Mouse (Mus musculus) cerebellum, postnatal 10 days (tissue): ENCODE measurements around the gene Mob3c.
A peak's percentile ranks its signal among the peaks of the same experiment; 100 is the strongest.

Experiments
- DNase-seq, 2 experiments: peaks; one replicate each; pipeline ENCODE4 v3.0.0; 2021; ENCODE audit warnings: mixed read lengths in 2 of 2

Gene Mob3c

DNA sequence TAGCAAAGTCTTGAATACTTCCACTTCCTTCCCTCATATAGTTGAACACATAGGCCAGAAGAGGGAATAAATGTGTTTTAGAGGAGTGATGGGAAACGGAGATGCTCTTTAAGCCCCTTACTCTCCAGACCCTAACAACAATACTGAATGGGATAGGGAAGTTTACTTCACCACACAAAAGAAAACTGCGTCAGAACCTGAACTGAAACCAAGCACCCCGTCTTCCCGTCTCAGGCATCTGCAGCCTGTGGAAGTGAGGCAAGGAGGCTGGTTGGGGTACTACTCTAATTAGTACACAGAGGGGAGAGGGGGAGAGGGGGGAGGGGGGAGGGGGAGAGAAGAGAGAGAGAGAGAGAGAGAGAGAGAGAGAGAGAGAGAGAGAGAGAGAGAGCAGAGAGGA is 10.3 kb downstream of the Mob3c start:
- no peak for DNase-seq

DNA sequence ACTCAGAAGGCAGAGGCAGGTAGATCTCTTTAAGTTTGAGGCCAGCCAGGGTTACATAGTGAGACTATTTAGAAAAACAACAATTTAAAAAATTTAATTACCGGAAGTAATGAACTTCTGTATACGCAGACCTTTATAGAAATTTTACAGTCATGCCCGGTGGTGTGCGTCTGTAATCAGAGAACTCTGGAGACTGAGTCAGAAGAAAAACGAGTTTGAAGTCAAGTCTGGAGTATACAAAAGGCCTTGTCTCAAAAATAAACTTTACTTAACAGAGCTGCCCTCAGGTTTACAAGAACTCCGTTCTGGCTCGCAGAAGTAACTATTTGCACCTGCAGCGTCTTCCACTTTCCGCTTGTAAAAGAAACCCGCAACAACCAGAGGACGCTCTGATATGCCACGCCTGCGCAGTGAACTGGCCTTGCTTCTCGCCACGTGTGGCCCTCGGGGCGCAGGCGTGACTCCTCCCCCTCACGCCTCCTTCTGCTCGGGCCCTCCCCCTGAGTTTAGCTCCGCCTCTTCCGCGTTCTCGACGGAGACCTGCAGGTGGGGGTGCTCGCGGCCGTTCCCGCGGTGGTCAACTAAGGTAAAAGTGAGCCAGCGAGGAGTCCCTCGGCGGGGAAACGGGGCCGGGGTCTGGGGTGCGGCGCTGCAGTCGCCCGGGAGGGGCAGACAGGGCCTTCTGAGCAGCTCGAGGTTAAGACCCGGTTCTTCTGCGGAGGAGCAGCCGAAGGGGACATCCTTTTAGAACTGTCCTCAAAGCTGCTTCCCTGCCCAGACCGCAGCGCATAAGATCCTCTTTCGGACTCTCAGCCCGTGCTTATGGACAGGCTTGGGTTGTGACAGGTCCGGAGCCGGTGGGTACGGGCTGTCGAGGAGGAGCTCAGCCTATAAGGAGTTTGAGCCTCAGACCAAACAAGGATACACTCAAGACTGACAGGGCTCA is 11.1 kb downstream of the Mob3c start, which contains the start of gene Mknk1:
Gene Mknk1 (plus strand): TSS at position 503 of the 946 bp plus-strand sequence.
- DNase-seq: peak; percentile 96

DNA sequence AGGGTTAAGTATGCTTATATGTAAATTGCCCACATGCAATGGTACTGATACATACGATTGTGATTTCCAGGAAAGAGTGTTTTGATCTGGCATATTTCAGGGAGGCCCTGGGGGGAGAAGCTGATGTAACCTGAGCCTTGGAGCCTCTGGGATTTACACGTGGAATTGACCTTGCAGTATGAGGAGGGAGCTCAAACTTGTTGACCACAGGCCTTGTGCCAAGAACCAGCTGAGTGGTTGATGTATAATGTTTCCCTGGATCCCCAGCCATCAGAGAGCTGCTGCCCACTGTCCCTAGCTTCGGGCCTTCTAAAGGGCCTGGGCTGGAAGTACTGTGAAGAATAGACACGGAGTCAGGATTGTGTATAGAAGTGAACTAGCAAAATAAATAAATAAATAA is 12.1 kb downstream of the Mob3c start:
- peak in 1 of 2 experiments; percentile 30 for DNase-seq

DNA sequence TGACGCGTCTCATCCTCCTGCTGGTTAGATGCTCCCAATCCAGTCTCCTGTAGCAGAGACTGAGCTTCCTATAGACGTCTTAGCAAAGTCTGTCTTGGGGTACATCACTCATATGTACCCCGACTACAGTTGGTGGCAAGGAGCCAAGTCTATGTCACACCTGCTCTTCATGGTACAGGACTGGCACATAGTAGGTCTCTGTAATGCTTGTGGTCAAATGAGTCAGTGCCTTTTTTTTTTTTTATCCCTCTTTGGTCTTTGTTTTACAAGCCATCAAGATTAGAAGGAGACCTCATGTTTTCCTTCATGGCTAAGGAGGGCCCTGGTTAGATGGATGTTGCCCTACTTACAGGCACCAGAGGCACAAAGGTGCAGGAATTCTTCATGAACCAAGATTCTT is 12.9 kb downstream of the Mob3c start:
- no peak for DNase-seq

DNA sequence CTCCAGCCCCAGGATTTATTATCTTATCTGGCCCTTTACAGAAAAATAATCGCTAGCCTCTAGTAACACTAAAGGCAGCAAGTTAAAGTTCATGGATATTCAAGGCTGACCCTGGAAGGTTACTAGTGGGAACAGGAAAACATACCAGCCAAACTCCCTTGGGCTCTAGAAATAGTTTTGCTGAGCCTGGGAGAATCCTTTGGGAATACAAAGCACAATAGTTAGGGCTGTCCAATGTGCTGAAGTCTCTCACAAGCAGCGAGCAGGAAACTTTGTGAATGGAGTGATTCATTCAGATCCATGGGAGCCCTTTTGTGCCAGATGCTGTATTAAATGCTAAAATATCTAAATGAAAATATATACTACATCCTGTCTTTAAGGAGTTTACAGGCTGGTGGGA is 18.8 kb downstream of the Mob3c start:
- DNase-seq: no peak

DNA sequence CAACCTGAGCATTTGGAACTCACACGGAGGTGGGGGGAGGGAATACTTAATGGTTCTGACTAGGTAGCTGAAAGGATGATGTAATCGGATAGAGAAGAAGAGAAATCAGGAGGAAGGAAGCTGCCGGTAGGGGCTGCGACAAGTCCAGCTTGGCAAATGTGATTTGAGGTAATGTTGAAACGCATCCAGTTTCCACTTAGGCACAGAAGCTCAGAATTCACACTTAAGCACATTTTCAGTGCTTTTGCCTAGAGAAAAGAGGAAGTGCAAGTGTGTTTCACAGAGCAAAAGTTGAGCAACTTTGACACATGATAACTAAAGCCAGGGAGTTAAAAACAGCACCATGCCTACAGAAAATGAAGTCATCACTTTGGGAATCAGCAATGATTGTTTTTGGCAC is 19.5 kb downstream of the Mob3c start:
- DNase-seq: peak; percentile 28 to 31

DNA sequence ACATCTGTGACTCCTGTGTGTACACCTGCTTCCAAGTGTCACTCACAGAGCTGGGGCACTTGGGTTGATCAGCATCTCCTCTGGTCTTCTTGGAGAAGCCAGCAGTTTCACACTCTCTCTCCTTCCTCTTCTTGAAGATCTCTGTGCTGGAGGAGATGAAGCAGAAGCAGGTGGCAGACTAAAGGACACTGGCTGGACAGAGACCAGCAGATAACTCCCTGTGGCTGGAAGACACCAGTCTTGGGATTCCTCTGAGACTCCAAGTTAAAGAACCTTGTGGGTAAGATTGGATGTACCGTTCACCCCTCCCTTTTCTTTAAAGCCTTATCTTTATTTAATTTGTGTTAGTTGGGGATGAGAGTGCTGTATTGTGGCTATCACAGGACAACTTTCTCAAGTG is 20.2 kb downstream of the Mob3c start:
- no peak for DNase-seq

DNA sequence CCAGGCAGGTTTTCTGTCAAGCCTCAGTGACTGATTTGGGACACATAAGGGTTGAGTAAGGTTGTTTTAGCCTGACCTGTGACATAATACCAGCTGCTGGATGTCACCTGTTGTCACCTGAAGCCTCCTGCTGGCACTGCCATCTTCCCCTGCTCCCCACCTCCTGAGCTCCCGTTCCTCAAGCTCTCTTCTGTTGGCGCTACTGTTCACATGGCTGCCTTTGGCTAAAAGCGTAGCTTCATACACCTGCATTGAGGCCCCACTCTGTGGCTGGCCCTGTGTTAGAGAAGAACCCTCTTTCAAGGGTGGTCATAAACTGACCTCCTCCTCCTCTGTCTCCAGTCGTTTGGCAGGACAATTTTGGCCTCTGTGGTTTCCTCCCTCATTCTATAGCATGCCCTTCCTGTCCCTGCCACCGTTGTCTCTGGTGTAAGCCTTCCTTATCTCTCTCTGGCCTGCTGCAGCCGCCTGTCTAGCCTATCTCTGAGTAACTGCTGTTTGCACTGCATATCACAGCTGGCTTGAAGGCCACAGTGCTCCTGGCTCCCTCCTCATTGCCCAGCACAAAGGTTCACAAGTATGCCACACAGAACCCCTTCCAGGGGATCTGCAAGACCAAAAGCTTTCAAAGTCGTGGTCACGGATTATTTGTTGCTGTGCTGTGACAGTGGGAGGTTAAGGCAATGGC is 21.2 kb downstream of the Mob3c start:
- no peak for DNase-seq

DNA sequence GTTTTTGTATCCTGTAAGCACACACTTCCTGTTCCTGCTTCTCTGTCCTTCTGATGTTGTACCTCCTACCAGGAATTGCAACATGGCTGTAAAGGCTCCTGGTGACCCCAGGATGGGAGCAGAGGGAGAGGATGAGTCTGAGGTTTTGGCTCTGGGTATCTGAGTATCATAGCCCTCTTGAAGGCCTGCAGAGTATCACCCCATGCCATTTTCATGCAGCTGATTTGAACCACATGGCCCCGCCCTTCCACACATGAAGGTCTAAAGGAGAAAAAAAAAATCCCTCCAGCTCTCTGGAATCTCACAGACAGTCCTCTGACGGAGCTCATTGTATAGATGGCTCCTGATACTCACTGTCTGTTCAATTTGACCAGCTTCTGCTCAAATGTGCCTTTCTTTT is 22.2 kb downstream of the Mob3c start:
- DNase-seq: no peak

DNA sequence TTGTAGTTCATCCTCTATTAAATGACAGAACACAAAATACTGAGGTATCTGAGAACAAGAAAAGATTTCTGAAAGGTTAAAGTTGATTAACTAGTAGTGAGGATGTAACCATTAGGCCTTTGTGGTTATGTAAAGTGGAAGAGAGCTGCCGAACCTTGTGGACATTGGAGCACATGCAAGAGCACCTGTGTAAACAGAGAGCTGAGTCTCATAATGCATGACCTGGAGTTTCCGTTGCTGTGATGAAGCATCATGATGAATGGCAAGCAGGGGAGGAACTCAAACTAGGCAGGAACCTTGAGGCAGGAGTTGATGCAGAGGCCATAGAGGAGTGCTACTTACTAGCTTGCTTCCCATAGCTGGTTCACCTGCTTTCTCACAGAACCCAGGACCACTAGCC is 22.7 kb downstream of the Mob3c start:
- DNase-seq: no peak

DNA sequence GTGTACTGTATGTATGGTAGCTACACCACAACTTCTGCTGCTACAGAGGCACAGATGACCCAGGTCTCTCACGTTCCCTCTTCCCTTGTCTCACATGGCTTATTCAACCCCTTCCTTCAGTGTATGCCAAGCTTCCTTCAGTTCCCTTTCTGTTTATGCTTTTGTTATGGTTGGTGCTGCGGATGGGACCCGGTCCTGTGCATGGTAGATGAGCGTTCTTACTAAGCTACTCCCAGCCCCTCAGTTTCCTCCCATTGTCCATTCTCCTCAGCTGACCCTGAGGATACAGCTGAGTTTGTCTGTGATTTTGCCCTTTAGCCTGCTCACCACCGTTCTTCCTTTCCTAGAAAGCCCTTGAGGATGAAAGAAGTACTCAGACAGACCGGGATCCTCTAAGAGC is 23.7 kb downstream of the Mob3c start:
- no peak for DNase-seq

DNA sequence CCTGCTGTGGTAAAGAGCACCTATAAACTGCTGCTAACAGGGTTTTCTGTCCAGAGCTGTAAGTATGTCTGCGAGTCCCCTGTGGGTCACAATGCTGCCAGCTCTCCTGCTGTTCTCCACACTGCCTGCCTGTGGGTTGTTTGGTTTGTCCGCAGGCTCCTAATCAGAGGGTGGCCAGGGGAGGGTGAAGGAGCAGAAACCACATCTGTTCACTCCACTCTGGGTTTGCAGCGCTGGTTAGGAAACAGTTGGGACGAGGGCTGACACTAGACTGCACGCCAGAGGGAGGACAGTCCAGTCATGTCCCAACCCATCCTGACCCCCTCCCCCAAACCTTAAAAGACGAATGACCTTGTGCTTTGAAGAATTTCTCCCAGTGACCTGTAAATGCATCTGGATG is 27.2 kb downstream of the Mob3c start:
- DNase-seq: peak in 1 of 2 experiments; percentile 30

DNA sequence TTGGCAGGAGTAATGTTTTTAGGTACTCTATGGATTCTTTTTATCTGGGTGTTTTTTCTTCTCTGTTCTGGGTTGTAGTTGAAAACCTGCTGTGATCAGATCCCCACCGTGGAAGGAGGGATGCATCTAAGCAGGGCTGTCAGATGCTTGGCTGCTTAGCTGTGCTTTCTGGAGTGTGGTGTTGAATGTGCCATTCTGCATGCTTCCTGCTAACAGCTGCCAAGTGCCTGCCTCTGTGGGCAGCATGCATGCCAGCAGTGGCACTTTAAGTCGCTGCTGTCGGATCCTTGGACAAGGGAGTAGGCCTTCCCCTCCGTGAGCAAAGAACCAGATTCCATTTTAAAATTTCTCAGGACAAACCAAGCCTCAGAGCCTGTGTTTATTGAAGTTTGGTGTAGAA is 27.7 kb downstream of the Mob3c start:
- DNase-seq: peak; percentile 35 to 49

DNA sequence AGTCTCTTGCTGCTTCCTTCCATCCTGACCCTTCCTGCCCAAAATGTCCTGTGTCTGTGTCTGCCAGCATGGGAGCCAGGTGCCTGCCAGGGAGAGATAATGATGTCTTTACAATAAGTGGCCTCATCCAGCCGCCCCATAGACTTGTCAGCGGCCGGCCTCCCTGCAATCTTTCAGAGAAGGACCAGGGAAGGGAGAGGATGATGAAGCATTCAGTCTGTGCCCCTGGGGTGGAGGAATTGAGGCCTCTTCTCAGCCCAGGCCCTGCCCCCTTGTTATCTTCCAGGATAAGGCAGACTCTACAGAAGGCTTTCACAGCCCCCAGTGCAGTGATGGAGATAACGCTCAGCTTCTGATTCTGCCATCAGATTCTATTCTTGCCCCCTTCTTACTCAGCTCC is 28.4 kb downstream of the Mob3c start:
- DNase-seq: peak in 1 of 2 experiments; percentile 18

DNA sequence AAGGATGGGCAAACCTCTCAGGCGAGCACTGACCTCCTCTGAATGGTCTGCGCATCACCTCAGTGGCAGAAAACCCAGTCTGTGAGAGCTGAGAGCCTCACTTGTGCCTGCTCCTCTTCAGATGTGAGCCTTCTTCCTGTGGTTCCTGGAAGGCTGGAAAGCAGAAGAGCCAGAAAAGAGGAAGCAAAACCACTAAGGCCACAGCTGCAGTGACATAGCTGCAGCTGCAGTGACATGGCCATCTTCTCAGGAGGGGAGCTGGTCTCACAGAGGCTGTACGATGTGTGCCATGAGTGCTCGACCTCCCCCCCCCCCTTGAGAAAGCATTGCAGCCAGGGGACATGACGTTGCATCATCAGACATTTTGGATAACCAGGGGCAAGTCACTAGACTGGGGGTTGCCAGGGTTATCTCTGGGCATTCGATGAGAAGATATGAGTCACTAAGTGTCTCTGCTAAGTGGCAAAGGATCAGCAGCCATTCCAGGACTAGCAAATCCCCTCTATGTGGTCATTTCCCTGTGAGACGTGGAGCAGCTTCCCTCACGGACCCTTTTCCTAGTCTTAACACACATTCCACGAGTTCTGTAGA is 29.5 kb downstream of the Mob3c start:
- DNase-seq: no peak

DNA sequence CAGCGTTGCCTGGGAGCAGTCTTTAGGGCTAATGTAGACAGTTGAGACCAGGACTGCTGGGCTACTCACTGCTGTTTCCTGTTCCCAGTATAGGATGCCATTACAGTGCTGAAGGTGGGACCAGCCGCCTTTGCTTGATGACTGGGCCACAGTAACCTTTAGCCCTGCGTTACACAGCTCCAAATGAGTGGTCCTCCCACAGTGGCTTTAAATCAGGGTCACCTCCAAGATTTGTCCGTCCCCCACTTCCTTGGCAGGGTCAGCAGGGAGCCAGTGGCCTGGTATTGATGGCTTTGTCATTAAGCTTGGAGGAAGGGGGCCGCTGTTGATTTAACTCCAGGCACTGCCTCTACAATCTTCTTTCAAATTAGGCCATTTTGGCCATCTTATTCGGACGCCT is 35.5 kb downstream of the Mob3c start:
- no peak for DNase-seq

DNA sequence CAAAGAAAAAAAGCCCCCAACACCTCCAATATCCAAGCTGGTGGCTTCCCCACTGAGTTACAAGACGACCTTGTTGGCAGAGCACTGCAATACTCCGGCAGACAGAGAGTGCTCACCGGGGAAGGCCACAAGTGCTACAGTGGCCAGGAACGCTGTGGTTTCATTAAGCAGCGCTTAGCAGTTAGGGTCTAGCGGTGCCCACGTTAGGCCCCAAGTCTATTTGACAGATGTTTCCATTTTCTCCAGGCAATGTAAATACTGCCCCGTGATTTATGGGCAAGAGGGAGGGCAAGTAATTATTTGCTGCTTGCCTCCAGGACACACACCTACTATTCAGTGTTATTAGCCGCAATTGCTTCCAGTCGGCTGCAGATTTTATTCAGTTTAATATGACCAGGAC is 36.0 kb downstream of the Mob3c start:
- DNase-seq: no peak

DNA sequence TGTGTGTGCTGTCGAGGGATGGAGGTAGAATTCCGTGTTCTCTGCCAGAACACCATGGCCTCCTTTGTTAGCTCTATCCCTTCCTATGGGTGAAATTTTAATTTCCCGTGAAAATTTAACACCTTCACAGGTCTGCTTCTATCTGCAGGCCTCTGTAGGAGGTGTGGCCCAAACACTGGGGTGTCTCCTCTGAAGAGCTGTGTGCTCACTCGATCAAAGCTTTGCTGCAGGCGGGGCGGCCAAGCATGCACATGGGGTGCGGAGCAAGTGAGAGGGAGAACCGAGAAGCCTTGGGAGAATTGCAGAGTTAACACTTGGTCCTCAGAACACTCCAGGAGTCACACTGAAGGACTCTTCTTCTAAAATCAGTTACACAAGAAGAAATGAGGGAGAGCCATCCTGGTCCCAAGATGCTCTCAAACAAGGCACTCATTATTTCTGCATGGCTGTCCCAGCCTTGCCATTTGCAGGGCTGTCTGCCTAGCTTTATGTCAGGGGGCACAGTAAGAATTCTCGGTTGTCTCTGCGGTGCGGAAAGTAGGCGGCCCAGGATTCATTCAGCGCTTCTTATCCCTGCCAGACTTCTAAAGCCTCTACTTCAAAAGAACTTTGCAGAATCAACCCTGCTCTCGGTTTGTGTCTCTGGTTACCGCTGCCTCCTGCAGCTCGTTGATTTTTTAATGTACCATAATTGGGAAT is 41.8 kb downstream of the Mob3c start:
- DNase-seq: no peak

DNA sequence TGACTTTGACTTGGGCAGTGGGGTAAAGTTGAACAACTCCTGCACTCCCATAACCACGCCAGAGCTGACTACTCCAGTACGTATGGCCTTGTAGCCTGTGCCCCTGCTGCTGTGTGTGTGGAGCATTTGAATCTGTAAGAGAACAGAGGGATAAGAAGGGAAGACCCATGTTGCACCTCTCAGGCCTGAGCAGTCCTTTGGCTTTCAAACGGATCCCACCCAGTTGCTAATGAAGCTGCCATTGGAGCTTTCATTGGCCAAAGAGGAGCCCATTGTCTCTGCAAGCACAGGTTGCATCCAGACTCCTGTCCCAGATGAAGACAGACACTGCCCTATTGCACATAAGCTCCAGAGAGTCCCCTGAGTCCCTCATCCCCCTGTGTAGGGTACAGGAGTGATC is 45.3 kb downstream of the Mob3c start:
- DNase-seq: no peak

DNA sequence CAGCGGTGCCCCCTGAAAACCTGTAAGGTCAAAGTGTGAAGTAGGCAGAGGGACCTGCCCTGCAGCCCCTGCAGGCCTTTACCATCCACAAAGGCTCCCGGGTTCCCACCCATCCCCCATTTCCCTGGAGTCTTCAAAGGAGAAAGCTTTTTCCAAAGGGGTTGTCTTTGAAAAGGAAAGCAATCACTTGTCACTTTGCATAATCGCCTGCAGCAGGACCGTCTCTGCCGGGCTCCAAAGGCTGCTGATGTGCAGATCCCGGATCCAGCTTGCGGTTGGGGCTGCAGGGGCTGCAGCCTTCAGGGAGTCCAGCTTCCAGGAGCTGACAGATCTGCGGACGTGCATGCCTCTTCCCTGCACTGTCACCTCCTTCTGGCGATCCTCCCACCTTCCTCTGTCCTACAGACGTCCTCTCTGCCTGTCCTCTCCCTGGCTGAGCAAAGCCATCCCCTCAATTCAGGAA is 50.4 kb downstream of the Mob3c start:
- DNase-seq: peak; percentile 20 to 22

DNA sequence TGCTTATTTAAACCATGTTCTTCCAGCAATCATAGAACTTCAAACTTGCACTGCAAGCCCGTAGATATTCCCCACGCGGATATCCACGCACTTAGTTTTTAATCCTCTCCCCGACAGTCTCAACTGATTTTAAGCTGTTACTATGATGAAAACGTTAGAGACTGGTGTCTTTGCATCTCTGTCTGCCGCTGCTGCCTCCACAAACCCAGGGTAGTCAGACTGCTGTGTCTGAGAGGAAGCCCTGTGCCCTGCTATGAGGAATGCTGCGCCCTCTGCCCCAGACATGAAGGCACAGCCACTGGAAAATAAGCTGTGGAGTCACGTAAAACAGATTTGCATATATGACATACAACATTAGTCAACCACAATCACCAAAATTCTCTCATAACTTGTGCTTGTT is 50.9 kb downstream of the Mob3c start:
- DNase-seq: no peak

DNA sequence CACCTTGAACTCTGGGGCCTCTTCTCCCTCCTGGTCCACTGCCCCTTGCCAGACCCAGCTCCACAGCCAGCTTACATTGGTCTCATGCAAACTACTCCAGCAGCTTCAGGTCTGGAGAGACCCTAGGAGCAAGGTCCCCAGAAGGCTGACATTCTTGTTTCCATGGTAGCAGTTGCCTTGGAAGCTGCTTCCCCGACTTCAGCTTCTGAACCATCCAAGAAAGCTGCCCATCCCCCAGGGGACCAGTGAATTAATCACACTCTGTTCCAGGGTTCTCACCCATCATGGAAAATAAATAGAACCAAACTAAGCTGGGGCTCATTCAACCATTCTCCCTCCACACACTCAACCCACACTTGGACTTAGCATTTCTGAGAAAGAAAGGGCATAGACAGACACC is 53.3 kb downstream of the Mob3c start:
- peak; percentile 66 to 69 for DNase-seq

DNA sequence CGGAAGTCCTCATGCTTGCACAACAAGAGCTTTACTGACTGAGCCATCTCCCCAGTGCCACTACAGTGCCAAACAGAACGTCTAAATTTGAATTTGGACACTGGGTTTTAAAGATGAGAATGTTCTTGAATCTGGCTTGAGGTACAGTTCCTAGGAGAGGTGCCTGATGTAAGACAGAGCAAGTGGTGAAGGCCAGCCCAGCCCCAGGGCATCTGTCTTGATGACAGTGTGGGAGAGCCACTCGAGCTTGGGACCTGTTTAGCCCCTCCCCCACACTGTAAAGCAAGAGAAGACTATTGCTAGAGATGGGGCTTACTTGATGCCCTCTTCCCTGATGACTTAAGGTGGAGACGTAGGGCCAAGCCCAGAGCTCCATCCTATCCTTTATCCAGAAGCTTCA is 54.3 kb downstream of the Mob3c start:
- DNase-seq: no peak
